Mouse (Mus musculus) limb, embryonic 14.5 days (tissue): ENCODE data around the gene Sprr2b. TPM values are rescaled to one million over a fixed set of nuclear protein-coding genes. Genes with fewer than 3 reads are reported as not detected.

Experiments
- ATAC-seq: fragments of 200-750 bp; cut with Nextera tagmentation; 2 replicates; pipeline ENCODE4 v1.8.0; 2017; ENCODE audit warnings: low read depth, moderate number of reproducible peaks, moderate TSS enrichment; ENCODE audit not compliant: low FRiP score
- DNase-seq: peaks from one replicate; pipeline ENCODE4 v3.0.0-alpha.2; 2015; ENCODE audit warnings: low spot score
- H3K27ac ChIP-seq: fragments of 300-500 bp; sonication (generic); replicated peaks from 2 replicates; pipeline ENCODE4 v1.5.1; 2014; ENCODE audit warnings: low read depth, mild to moderate bottlenecking, low read length, moderate library complexity, mixed read lengths
- H3K27me3 ChIP-seq: fragments of 300-500 bp; sonication (generic); 2 replicates; pipeline ENCODE4 v1.6.1; 2014; ENCODE audit warnings: low read length, mixed read lengths; ENCODE audit not compliant: control insufficient read depth, insufficient read depth
- H3K36me3 ChIP-seq: fragments of 300-500 bp; sonication (generic); 2 replicates; pipeline ENCODE4 v1.6.1; 2014; ENCODE audit warnings: mild to moderate bottlenecking, low read length, moderate library complexity, mixed read lengths; ENCODE audit not compliant: control insufficient read depth, insufficient read depth
- H3K4me1 ChIP-seq: fragments of 300-500 bp; sonication (generic); 2 replicates; pipeline ENCODE4 v1.6.1; 2014; ENCODE audit warnings: antibody characterized with exemption, low read length, mixed read lengths; ENCODE audit not compliant: control insufficient read depth, insufficient read depth
- H3K4me2 ChIP-seq: fragments of 300-500 bp; sonication (generic); replicated peaks from 2 replicates; pipeline ENCODE4 v1.6.1; 2014; ENCODE audit warnings: low read depth, mild to moderate bottlenecking, low read length, moderate library complexity; ENCODE audit not compliant: severe bottlenecking
- H3K4me3 ChIP-seq: fragments of 300-500 bp; sonication (generic); replicated peaks from 2 replicates; pipeline ENCODE4 v1.5.1; 2014; ENCODE audit warnings: low read length
- H3K9ac ChIP-seq: fragments of 300-500 bp; sonication (generic); 2 replicates; pipeline ENCODE4 v1.6.1; 2014; ENCODE audit warnings: mild to moderate bottlenecking, low read depth, low read length, moderate library complexity; ENCODE audit not compliant: severe bottlenecking
- H3K9me3 ChIP-seq: fragments of 300-500 bp; sonication (generic); 2 replicates; pipeline ENCODE4 v1.6.1; 2016; ENCODE audit warnings: low read length; ENCODE audit not compliant: control insufficient read depth
- POLR2A ChIP-seq: fragments of 200-500 bp; IDR thresholded peaks from 2 replicates; pipeline ENCODE4 v1.8.0; 2012; ENCODE audit warnings: inconsistent platforms, mild to moderate bottlenecking, moderate library complexity, borderline replicate concordance; ENCODE audit not compliant: insufficient read depth, insufficient read length; ENCODE audit errors: extremely low read depth
- WGBS: fragments of 180-500 bp; shearing (Covaris S2); extraction: QIAGEN DNeasy Blood & Tissue Kit; methylation state at CpG from one replicate; pipeline ENCODE4 v1.1.7; 2014; 5-methylcytosine and 5-hydroxymethylcytosine counted together
- polyA plus RNA-seq, 2 experiments: library from polyadenylated mRNA; depleted of rRNA in 1 of 2; stranded (reverse) in 1 of 2; unstranded in 1 of 2; fragments of >200 nt; fragmentation: Nextera tagmentation in 1 of 2; extraction: Ambion mirVana in 1 of 2; gene quantifications; 2 replicates each; pipeline versions ENCODE4 v1.2.1 to v1.2.3; 2012 to 2014

Gene Sprr2b
- polyA plus RNA-seq, 2 experiments, result not detected

GRCm38 (mm10) chr3:92364887-92365286 lies 48.5 kb downstream of the Sprr2b start, which contains the start of gene Sprr2f:
Gene Sprr2f (plus strand): TSS chr3:92365187.
- Histone ChIP-seq H3K4me1 (no peaks in the 10 kb centered on the region), H3K27me3 (no peaks in the 10 kb centered on the region), H3K27ac (no peak within 1 kb of the TSS), H3K9ac (no peak within 1 kb of the TSS), H3K9me3 (no peaks in the 10 kb centered on the region), H3K4me2 (no peak within 1 kb of the TSS), H3K4me3 (no peak within 1 kb of the TSS), H3K36me3 (no peaks in the 10 kb centered on the region)
- 68% methylated on average over 3 of the region's 3 CpGs for WGBS
- DNase-seq, result no peak
- no peak for TF ChIP-seq POLR2A
- ATAC-seq, result no peak

Other genes starting within 250 kb of the Sprr2b start
- 9.0 and 9.7 TPM in 2 replicates for gene Lor, start 233.5 kb upstream of the Sprr2b start, polyA plus RNA-seq (2012; rRNA removed)
- 10.3 and 14.0 TPM in 2 replicates for gene Lor, start 233.5 kb upstream of the Sprr2b start, polyA plus RNA-seq (2014; fragmentation: Nextera tagmentation; extraction: Ambion mirVana)
- gene Prr9, start 192.7 kb upstream of the Sprr2b start, polyA plus RNA-seq (2012; rRNA removed), result 0.09 and 0.29 TPM in 2 replicates
- 3.0 and 6.2 TPM in 2 replicates for gene Prr9, start 192.7 kb upstream of the Sprr2b start, polyA plus RNA-seq (2014; fragmentation: Nextera tagmentation; extraction: Ambion mirVana)
- not detected in 2 replicates for gene Lelp1, start 173.9 kb upstream of the Sprr2b start, polyA plus RNA-seq (2012; rRNA removed)
- not detected in 2 replicates for gene Lelp1, start 173.9 kb upstream of the Sprr2b start, polyA plus RNA-seq (2014; fragmentation: Nextera tagmentation; extraction: Ambion mirVana)
- 0.19 and 0.29 TPM in 2 replicates for gene Sprr2a1, start 100.8 kb upstream of the Sprr2b start, polyA plus RNA-seq (2012; rRNA removed)
- gene Sprr2a1, start 100.8 kb upstream of the Sprr2b start, polyA plus RNA-seq (2014; fragmentation: Nextera tagmentation; extraction: Ambion mirVana), result 0.26 and 0.45 TPM in 2 replicates
- gene Sprr2a2, start 100.7 kb upstream of the Sprr2b start, polyA plus RNA-seq (2012; rRNA removed), result 10.2 and 21.5 TPM in 2 replicates
- gene Sprr2a2, start 100.7 kb upstream of the Sprr2b start, polyA plus RNA-seq (2014; fragmentation: Nextera tagmentation; extraction: Ambion mirVana), result 9.4 and 9.7 TPM in 2 replicates
- gene Sprr2a3, start 31.2 kb upstream of the Sprr2b start, polyA plus RNA-seq (2012; rRNA removed), result 0.63 TPM in 2 replicates
- gene Sprr2a3, start 31.2 kb upstream of the Sprr2b start, polyA plus RNA-seq (2014; fragmentation: Nextera tagmentation; extraction: Ambion mirVana), result 0.44 and 0.52 TPM in 2 replicates
- gene Sprr2d, start 22.5 kb downstream of the Sprr2b start, polyA plus RNA-seq (2012; rRNA removed), result not detected in 2 replicates
- not detected in 2 replicates for gene Sprr2d, start 22.5 kb downstream of the Sprr2b start, polyA plus RNA-seq (2014; fragmentation: Nextera tagmentation; extraction: Ambion mirVana)
- gene Sprr2e, start 35.5 kb downstream of the Sprr2b start, polyA plus RNA-seq (2012; rRNA removed), result not detected in 2 replicates
- gene Sprr2e, start 35.5 kb downstream of the Sprr2b start, polyA plus RNA-seq (2014; fragmentation: Nextera tagmentation; extraction: Ambion mirVana), result not detected in 2 replicates
- 0.27 and 0.43 TPM in 2 replicates for gene Sprr2f, start 48.6 kb downstream of the Sprr2b start, polyA plus RNA-seq (2012; rRNA removed)
- not detected in 2 replicates for gene Sprr2f, start 48.6 kb downstream of the Sprr2b start, polyA plus RNA-seq (2014; fragmentation: Nextera tagmentation; extraction: Ambion mirVana)
- gene Sprr2h, start 69.1 kb downstream of the Sprr2b start, polyA plus RNA-seq (2012; rRNA removed), result 0.09 TPM in 1 of 2 replicates, not detected in the other
- gene Sprr2h, start 69.1 kb downstream of the Sprr2b start, polyA plus RNA-seq (2014; fragmentation: Nextera tagmentation; extraction: Ambion mirVana), result 0.28 TPM in 1 of 2 replicates, not detected in the other
- gene Sprr2i, start 91.4 kb downstream of the Sprr2b start, polyA plus RNA-seq (2012; rRNA removed), result not detected in 2 replicates
- gene Sprr2i, start 91.4 kb downstream of the Sprr2b start, polyA plus RNA-seq (2014; fragmentation: Nextera tagmentation; extraction: Ambion mirVana), result not detected in 2 replicates
- gene Sprr2j-ps, start 101.5 kb downstream of the Sprr2b start, polyA plus RNA-seq (2012; rRNA removed), result not detected in 2 replicates
- 0.39 TPM in 1 of 2 replicates, not detected in the other for gene Sprr2j-ps, start 101.5 kb downstream of the Sprr2b start, polyA plus RNA-seq (2014; fragmentation: Nextera tagmentation; extraction: Ambion mirVana)
- 6.2 and 7.4 TPM in 2 replicates for gene Gm9774, start 112.8 kb downstream of the Sprr2b start, polyA plus RNA-seq (2012; rRNA removed)
- gene Gm9774, start 112.8 kb downstream of the Sprr2b start, polyA plus RNA-seq (2014; fragmentation: Nextera tagmentation; extraction: Ambion mirVana), result 5.1 and 5.9 TPM in 2 replicates
- gene Sprr2k, start 116.0 kb downstream of the Sprr2b start, polyA plus RNA-seq (2012; rRNA removed), result not detected in 2 replicates
- gene Sprr2k, start 116.0 kb downstream of the Sprr2b start, polyA plus RNA-seq (2014; fragmentation: Nextera tagmentation; extraction: Ambion mirVana), result not detected in 2 replicates
- 6.1 and 6.3 TPM in 2 replicates for gene Sprr1b, start 122.2 kb downstream of the Sprr2b start, polyA plus RNA-seq (2012; rRNA removed)
- gene Sprr1b, start 122.2 kb downstream of the Sprr2b start, polyA plus RNA-seq (2014; fragmentation: Nextera tagmentation; extraction: Ambion mirVana), result 8.4 and 15.7 TPM in 2 replicates
- not detected in 2 replicates for gene Sprr3, start 142.1 kb downstream of the Sprr2b start, polyA plus RNA-seq (2012; rRNA removed)
- 0.25 TPM in 1 of 2 replicates, not detected in the other for gene Sprr3, start 142.1 kb downstream of the Sprr2b start, polyA plus RNA-seq (2014; fragmentation: Nextera tagmentation; extraction: Ambion mirVana)
- 6.4 and 6.5 TPM in 2 replicates for gene Sprr1a, start 169.3 kb downstream of the Sprr2b start, polyA plus RNA-seq (2012; rRNA removed)
- 12.7 and 21.2 TPM in 2 replicates for gene Sprr1a, start 169.3 kb downstream of the Sprr2b start, polyA plus RNA-seq (2014; fragmentation: Nextera tagmentation; extraction: Ambion mirVana)
- not detected in 2 replicates for gene Sprr4, start 183.9 kb downstream of the Sprr2b start, polyA plus RNA-seq (2012; rRNA removed)
- gene Sprr4, start 183.9 kb downstream of the Sprr2b start, polyA plus RNA-seq (2014; fragmentation: Nextera tagmentation; extraction: Ambion mirVana), result not detected in 2 replicates
- not detected in 2 replicates for gene 2310046K23Rik, start 217.9 kb downstream of the Sprr2b start, polyA plus RNA-seq (2012; rRNA removed)
- gene 2310046K23Rik, start 217.9 kb downstream of the Sprr2b start, polyA plus RNA-seq (2014; fragmentation: Nextera tagmentation; extraction: Ambion mirVana), result not detected in 2 replicates